Mouse (Mus musculus) pancreas, adult 10 weeks (tissue): ENCODE data around the gene Fbxo30. TPM values are rescaled to one million over a fixed set of nuclear protein-coding genes. Genes with fewer than 3 reads are reported as not detected.

Experiments
- polyA plus RNA-seq: library from polyadenylated mRNA; stranded (reverse); fragments of 350-450 nt; fragmentation: Illumina TruSeq; extraction: RNeasy Lipid Tissue Mini Kit (QIAGEN cat#74804); gene quantifications from one replicate; pipeline ENCODE4 v1.2.3, GENCODE M21; 2015; ENCODE audit warnings: low read depth, low replicate concordance; ENCODE audit not compliant: insufficient read depth

The Fbxo30 gene
- polyA plus RNA-seq = 2.5 TPM

GRCm38 (mm10) chr10:11280578-11281463 lies at the start of gene Fbxo30:
Gene Fbxo30 (plus strand): TSS chr10:11281330.

GRCm38 (mm10) chr10:11343205-11344141 lies 62.3 kb downstream of the Fbxo30 start, which contains the start of gene Epm2a:
Gene Epm2a (plus strand): TSS chr10:11343404.

Other genes starting within 250 kb of the Fbxo30 start
- gene Grm1, start 199.0 kb upstream of the Fbxo30 start, polyA plus RNA-seq = not detected
- 2.5 TPM for gene Shprh, start 131.9 kb upstream of the Fbxo30 start, polyA plus RNA-seq
- gene Epm2a, start 62.1 kb downstream of the Fbxo30 start, polyA plus RNA-seq = 0.72 TPM